Mouse (Mus musculus) kidney, postnatal 36 days (tissue): ENCODE results near the gene Taco1.

ENCODE experiments used
- DNase-seq, 2 experiments: peaks; one replicate each; pipeline ENCODE4 v3.0.0; 2021 to 2022; ENCODE audit warnings: mixed read lengths in 2 of 2

The Taco1 gene

DNA sequence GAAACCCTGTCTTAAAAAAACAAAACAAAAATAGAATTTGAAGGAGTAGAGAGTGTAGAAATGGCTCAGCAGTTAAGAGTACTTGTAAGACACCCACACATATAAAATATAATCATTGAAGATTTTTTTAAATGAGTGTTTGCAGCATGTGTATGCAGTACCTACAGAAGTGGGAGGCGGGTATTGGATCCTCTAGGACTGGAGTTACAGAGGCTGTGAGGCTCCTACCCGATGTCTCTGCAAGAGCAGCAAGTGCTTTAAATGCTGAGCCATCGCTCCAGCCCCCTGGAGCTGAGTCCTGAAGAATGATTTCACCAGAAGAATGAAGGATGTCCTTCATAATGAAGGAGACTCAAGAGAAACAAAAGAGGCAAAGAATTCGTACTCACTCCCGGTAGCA lies 2.1 kb upstream of the Taco1 start:
- no peak for DNase-seq

DNA sequence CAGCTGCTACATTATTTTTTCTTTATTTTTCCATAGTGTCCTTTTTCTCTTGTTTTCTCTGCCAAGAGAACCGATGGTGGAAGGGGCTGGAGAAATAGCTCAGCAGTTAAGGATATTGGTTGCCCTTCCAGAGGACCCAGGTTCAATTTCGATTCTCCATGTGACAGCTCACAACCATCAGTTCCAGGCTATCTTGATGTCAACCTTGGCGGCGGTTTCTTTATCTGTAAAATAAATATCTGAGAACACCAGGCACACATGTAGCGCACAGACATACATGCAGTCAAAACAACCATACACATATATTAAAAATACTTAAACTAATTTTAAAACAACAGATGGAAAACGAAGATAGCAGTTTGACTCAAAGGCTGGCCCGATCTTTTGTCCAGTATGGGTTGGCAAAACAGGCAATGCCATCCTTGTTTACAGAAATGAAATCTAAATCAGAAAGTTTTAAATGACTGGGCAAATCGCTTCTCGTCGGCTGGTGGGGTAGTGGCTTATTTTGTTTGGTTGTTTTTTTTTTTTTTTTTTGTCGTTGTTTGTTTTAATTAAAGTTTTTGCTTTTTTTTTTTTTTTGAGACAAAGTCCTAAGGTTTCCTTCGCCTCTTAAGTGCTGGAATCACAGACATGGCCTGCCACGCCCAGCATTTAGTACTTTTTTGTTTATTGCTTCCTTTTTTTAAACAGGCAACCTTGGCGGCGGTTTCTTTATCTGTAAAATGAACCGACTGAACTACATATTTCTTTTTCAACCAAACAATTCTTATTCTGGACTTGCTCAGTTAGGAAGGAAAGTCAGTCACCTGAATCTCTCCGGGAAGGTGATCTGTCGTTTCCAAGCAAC lies 563 bp upstream of the Taco1 start:
- no peak for DNase-seq

DNA sequence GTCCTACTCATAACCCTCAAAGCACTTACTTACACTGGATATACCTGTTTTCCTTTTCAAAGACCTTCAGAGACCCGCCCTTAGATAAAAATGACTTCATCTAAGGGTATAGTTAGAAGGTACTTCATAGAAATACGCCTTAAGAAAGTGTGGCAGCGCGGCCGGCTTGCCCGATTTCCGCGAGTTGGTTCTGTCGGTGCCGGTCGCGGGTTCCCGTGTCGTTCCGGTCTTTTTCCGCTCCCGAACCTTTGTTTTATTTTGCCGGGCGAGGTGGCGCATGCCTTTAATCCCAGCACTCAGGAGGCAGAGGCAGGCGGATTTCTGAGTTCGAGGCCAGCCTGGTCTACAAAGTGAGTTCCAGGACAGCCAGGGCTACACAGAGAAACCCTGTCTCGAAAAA lies 755 bp downstream of the Taco1 start:
- DNase-seq = peak; percentile 14 to 62

DNA sequence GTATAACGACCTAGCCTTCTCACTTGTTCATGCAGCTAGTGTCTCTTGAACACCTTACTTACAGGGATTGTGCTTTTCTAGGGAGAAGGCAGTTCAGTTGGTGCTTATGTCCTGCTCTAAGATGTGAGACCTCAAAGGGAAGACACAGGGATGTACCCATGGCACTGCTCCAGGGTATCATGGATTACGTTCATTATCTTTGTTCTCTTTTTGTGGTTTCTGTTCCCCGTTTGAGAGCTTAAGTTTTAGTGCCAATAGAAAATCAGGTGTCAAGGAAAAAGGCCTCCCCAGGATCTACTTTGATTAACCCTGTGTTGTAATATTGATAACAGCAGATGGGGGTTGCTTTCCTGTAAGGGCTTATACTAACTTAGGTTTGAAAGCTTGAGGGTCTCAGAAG lies 7.9 kb downstream of the Taco1 start:
- no peak for DNase-seq

GRCm38 (mm10) chr11:106076321-106076720 lies 10.5 kb downstream of the Taco1 start:
- DNase-seq = peak; percentile 60 to 91

- DNase-seq = peak; percentile 99 to 100
Observed at GRCm38 (mm10) chr11:106083708-106084701, 18.1 kb downstream of the Taco1 start, which contains the start of gene Map3k3. TSS of gene Map3k3 (plus strand) at chr11:106084613.

- peak; percentile 74 to 88 for DNase-seq
Observed at GRCm38 (mm10) chr11:106084911-106085561, 19.2 kb downstream of the Taco1 start.

GRCm38 (mm10) chr11:106098223-106098622 lies 32.4 kb downstream of the Taco1 start:
- peak; percentile 36 to 44 for DNase-seq

DNA sequence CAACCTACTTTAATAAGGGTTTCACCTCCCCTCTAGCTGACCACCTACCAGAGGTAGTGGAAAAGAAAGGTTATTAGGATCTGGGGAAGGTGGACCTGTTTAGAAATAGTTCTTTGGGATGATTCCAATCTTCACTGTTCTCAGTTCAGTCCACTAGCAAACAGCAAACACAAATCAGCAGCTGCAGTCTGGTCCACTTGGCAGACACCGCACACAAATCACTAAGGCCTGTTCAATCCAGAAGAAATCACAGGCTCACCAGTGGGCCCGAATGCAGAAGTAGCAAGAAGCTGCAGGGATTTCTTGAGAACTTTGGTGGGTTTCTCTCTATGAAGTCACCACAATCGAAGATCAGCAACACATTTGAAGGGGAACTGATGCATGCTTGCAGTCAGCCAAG lies 37.0 kb downstream of the Taco1 start:
- no peak for DNase-seq

DNA sequence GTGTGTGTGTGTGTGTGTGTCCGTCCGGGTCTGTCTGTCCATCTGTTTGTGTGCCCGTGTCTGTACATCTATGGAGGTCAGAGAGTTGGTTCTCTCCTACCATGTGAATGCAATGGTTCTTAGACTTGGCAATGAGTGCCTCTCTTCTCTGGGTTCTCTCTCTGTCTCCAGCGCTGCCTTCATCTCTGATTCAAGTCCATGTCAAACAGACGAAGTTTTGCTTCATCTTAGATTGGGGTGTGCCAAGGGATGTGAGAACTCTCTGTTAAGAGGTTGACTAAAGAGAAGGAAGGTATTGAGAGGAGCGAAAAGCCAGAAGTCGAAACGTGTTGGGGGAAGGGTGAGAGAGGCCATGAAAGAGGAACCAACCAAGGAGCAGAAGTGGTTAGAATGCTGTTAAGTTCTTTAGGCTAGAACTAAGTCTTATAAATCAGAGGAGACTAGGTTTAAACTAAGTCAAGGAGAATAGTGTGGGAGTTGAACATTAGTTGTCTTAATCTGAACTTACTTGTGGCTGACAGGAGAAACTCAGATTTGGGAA lies 40.3 kb downstream of the Taco1 start:
- DNase-seq = peak in 1 of 2 experiments; percentile 23

DNA sequence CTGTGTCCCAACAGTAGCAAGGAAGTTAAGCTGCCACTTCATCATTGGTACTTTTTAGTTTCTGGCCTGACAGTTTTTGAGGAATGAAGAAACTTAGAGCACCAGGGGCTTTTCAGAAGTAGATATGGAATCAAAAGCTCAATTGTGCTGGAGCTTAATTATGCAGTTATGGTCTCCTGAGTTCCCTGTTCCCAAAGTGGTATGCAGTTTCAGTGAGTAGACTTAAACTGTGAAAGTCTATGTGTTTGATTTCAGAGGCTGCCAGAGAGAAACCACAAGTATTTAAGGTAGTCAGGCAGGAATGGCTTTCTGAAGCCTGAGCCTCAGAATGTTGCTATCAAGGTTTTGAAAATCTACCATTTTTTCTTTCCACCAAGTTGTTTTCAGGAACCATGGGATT lies 45.8 kb downstream of the Taco1 start:
- DNase-seq = no peak

- DNase-seq = no peak
Observed at GRCm38 (mm10) chr11:106122221-106122620, 56.4 kb downstream of the Taco1 start.

DNA sequence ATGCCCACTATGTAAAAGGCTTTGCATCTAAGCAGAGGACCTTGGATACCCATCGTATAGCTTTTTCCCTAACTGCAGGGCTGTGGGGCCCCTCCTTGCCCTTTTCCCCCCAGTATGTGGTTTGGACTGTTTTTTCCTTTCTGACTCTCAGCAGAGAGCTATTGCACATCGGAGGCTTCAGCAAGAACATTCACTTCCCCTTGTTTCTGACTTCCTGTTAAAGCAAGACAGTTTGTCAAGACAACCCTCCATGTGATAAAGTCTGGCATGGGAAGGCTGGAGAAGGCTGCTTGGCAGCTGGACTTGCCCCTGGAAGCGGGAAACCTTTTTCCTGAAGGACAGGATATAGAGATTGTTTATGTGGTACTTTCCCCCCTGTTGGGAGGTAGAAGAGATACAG lies 56.9 kb downstream of the Taco1 start:
- DNase-seq = peak; percentile 37 to 55
